Mouse (Mus musculus) fibroblast of lung, adult 2 months (primary cell): ENCODE results near the gene Slc34a1.

Experiments used
- DNase-seq: peaks from one replicate; pipeline ENCODE4 v3.0.0-alpha.2; 2011; ENCODE audit warnings: low read depth

Slc34a1 gene

DNA sequence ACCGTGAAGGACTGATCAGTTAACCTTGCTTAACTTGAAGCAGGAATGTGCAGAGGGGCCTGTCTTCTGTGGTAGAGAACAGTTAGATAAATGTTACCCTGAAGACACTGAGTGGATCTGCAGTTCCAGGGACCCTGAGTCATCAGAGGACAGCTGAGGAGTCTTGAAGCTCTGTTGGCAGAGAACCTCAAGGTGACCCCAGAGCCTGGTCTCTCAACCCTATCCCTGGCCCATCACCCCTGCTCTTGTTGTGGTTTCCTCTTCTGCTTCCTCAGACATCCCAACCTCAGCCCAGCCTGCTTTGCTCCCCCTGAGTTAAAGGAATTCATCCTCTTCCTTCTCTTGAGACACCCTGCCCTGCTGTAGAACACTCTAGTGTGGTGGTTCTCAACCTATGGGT, at the start of gene Slc34a1:
Gene Slc34a1, plus strand, starts transcription at position 100 of the 400 bp plus-strand sequence.
- no peak for DNase-seq

DNA sequence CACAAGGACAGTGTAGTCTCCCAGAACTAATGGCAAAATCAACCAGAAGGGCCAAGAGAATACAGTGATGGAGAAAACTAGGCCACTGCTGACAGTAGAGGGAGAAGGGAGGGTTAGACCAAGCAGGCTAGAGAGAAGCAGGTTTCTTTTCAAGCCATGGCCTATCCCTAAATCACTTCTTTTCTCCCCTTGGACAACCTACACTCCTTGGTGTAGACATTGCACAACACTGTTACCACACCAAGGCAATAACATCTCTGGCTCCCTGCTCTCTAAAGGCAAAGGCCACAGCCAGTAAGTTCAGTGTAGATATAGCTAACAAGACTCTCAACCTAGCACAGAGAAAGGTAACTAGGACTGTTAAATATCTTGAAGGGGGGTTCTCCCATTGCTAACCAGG, 36.8 kb upstream of the Slc34a1 start:
- DNase-seq: no peak

- peak; percentile 2 for DNase-seq
These were observed 36.0 kb upstream of the Slc34a1 start for GRCm38 (mm10) chr13:55361974-55362452.

DNA sequence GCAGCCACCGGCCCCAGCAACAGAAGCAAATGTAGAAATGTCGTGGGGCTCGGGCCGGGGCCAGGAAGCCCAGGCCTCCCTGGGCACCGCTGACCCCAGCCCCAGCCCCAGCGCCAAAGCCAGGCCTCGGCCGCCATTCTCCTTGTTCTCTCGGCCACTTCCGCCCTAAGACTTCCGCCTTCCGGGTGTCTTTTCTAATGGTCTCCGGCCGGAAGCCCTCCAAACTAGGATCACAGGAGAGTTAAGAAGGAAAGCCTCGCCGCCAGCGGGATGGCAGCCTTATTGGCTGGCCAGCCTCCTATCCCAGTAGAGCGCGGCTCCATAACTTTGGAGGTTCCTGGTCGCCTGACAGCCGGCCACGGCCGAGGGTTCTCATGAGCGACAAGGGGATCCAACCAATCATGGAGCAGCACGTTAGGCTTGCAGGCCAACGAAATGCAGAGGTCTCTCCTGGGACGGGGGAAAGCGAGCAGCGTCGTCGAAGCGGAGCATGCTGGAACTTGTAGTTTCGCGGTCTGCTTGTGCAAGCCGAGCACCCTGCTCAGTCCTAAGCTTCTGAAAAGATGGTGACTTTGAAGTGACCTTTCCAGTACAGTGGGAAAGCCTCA, 35.4 kb upstream of the Slc34a1 start, which contains the start of gene Lman2:
Gene Lman2, minus strand, starts transcription at position 331 of the 608 bp plus-strand sequence.
- peak; percentile 99 for DNase-seq

- DNase-seq: no peak
These were observed 29.6 kb upstream of the Slc34a1 start for GRCm38 (mm10) chr13:55368401-55368800.

DNA sequence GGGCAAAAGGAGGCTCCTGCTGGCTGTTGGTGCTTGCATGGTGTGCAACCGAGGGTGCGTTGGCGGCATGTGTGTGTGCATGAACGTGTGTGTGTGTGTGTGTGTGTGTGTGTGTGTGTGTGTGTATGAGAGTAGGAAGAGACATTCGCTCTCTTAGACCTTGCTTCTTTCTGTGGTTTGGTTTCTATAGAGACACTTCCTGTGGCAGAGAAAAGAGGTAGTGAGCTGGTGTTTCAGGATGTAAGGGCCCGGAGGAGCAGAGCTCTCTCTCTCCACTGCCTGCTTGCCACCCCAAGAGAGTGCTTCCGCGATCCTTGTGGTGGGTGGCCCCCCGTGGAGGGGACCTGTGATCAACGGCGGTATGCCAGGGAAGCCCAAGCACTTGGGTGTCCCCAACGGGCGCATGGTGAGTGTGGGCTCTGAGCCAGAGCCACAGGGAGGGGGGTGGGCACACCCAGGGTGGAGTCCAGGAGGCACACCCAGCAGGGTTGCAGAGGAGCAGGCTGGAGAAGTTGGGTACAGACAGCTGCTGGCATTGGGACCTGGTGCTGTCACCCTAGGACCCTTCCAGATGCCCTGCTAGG, 28.4 kb upstream of the Slc34a1 start, which contains the start of gene Rgs14:
Gene Rgs14, plus strand, starts transcription at position 202 of the 584 bp plus-strand sequence.
- DNase-seq: no peak

DNA sequence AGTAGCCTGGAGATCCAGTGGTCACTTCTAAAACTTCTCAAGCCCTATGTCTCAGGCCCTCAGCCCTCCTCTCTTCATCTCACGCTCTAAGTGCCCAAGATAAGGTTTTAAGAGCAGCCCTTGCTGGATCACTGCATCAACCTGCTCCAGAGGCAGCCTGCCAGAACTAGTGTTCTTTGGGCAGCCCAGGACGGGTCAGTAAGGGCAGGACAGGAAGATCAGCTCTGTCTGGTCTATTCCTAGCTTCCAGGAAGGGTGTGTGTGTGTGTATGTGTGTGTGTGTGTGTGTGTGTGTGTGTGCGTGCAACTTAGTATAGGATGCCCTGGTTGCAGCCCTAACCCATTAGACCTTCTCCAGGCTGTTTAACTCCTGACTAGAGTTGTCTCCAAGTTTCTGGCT, 27.8 kb upstream of the Slc34a1 start:
- DNase-seq: no peak

GRCm38 (mm10) chr13:55371007-55371681, 26.8 kb upstream of the Slc34a1 start:
- DNase-seq: no peak

- no peak for DNase-seq
These were observed 26.2 kb upstream of the Slc34a1 start for GRCm38 (mm10) chr13:55371740-55372139.

DNA sequence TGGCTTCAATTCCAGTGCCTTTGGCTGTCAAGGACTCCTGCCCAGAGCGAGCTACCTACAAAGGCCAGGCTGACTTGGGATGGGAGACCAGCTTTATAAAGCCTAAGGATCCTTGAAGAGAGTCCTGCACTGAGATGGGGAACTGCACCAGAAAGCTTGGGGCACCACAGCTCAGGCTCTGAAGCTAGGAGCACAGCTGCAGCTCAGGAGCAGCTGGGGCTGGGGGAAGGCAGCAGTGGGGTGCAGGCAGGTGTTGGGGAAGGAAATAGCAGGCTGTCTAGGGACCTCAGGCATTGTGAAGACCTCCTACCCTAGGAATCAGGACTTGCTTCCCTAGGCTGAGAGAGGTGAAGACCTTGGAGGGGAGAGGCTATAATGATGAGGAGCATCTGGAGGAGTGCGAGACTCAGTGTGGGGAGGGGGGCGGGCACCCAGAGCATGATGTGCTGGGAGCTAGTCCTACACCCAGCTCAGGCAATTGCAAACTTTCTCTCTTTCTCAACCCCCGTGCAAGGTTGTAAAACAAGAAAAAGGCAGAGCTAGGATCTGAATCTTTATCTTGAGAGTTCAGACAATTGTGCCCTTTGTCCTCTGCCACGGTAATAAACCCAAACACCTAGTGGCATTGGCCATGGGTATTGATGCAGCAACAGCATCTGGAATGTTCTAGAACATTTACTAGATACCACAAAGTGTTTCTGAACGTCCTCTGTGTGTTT, 23.6 kb upstream of the Slc34a1 start:
- DNase-seq: no peak

- no peak for DNase-seq
These were observed 22.1 kb upstream of the Slc34a1 start for GRCm38 (mm10) chr13:55375877-55376276.

- DNase-seq: no peak
These were observed 18.9 kb upstream of the Slc34a1 start for GRCm38 (mm10) chr13:55378907-55379580.

GRCm38 (mm10) chr13:55381790-55382189, 16.2 kb upstream of the Slc34a1 start:
- DNase-seq: no peak

GRCm38 (mm10) chr13:55390644-55391043, 7.3 kb upstream of the Slc34a1 start:
- no peak for DNase-seq

DNA sequence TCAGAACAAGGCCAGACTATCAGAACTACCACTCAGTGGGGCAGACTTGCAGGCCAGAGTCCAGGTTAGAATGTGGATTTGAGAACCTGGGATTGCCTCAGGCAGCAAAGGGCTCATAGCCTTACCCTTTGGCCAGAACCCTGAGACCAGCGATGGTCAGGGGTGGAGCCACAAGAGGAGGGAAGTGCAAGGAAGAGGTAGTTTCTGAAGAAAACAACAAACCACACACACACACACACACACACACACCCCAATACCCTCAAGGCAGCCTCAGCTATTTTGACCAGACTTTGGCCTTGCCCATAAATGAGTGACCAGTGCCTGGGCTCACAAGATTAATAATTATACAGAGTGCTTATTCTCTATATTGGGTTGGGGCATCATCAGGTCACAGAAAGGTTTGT, 6.4 kb upstream of the Slc34a1 start:
- no peak for DNase-seq

DNA sequence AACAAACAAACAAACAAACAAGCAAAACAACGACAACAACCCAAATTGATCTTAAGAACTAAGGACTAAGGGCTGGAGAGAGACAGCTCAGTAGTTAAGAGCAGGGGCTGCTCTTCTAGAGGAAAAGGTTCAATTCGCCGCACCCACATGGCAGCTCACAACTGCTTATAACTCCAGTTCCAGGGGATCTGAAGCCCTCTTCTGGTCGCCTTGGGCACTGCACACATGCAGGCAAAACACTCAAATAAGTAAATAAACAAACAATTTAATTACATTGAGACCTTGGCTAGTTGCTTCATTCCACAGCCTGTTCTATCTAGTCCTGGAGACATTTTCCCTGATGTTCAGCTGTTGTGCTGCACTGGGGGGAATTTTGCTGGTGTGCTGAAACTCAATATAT, 5.1 kb upstream of the Slc34a1 start:
- no peak for DNase-seq

DNA sequence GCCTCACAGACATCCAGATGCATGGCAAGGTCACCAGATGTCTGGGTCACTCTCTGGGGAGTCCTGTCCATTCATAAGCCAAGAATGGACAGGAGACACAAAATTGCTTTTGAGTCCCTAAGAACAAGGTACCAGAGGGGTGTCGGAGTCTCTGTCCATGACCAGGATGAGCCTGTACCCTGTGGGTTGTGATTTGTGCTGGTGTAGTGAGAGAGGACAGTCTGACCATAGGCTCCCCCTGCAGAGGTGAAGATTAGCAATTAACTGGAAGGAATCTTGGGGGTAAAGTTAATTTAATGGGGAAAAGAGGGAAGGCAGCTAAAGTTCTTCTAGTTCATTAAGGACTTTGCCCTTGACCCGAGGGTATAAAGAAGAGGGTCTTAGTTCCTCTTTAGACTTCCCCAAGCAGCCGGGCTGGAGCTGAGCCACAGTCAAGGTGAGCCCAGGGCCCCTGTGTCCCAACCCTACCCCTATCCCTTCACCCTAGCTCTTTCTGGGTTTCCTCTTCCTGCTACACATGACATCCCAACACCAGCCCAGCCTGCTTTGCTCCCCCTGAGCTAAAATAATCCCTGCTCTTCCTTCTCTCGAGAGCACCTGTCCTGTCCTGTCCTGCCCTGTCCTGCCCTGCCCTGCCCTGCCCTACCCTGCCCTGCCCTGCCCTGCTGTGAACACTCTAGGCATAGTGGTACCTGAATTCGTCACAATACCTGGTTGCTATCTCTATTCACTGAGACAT, 1.5 kb downstream of the Slc34a1 start:
- no peak for DNase-seq

- DNase-seq: no peak
These were observed 2.0 kb downstream of the Slc34a1 start for GRCm38 (mm10) chr13:55400039-55400346.

DNA sequence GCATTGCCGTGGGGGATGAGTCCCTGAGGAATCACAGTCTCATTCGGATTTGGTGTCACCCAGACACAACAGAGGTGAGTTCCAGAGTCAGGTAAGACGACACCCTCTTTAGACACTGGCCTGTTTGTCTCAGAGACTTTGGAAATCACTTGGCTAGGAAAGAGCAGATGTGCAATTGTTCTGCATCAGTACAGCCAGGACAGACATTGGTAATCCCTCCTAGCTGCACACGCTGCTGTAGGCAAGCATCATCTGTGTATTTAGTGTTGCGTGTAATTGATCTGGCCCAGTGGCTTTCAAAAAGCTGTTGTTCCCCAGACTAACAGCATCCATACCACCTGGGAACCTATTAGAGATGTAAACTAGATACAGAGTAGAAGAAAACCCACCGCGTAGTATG, 5.3 kb downstream of the Slc34a1 start:
- DNase-seq: no peak

DNA sequence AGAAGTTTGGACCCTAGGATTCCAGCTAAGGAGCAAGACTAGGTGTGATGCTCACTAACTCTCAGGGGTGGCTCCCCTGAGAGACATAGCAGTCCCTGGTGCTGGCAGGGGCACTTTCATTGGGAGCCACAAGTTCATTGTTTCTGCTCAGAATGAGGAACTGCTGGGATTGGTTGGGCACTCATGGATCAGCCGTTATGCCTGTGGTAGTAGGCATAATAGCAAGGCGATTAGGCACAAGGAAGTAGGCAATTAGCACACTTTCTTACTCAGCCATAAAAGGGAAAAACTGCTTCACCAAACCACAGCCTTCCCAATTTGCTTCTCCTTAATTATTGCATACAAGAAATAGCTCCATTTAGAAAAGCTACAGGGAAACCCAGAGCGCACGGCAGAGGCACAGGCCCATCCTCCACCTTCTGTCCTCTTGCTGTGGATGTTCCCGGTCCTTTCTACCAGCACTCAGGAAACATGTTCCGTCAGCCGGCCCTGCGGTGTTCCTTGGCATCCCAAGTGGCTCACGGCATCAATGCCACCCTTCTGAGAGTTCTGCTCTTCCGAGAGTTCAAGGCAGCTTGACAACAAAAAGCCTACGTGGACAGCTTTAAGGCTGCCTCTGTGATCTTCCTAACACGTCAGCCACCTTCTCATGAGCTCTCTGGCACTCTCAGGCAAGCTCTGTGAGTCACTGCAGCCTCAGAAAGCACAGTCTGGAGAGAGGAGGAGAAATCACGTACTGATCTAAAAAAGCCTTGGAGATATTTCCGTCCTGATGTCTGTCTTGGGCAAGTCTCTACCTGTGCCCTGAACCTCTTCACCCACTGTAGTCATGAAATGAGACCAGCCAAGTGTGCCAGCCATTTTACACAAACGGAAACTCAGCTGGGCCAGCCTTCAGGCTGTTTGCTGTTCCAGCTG, 6.2 kb downstream of the Slc34a1 start:
- no peak for DNase-seq
